Mouse (Mus musculus) hindbrain, embryonic 10.5 days (tissue): Measurements from ENCODE around the gene Gm10959. TPM values are rescaled to one million over a fixed set of nuclear protein-coding genes. Genes with fewer than 3 reads are reported as not detected.

ENCODE experiments used
- DNase-seq: peaks from one replicate; pipeline ENCODE4 v3.0.0-alpha.2; 2017; ENCODE audit warnings: low spot score
- H3K27ac ChIP-seq: fragments of 300-500 bp; sonication (generic); 2 replicates; pipeline ENCODE4 v1.5.1; 2016; ENCODE audit warnings: mild to moderate bottlenecking, moderate library complexity
- H3K27me3 ChIP-seq: fragments of 300-500 bp; sonication (generic); 2 replicates; pipeline ENCODE4 v1.6.1; 2016; ENCODE audit warnings: mild to moderate bottlenecking; ENCODE audit not compliant: poor library complexity, insufficient read depth, severe bottlenecking
- H3K36me3 ChIP-seq: fragments of 300-500 bp; sonication (generic); 2 replicates; pipeline ENCODE4 v1.6.1; 2016; ENCODE audit warnings: mild to moderate bottlenecking, moderate library complexity
- H3K4me1 ChIP-seq: fragments of 300-500 bp; sonication (generic); replicated peaks from 2 replicates; pipeline ENCODE4 v1.6.1; 2016; ENCODE audit warnings: mild to moderate bottlenecking
- H3K4me3 ChIP-seq: fragments of 300-500 bp; sonication (generic); 2 replicates; pipeline ENCODE4 v1.5.1; 2016; ENCODE audit warnings: mild to moderate bottlenecking, moderate library complexity
- H3K9me3 ChIP-seq: fragments of 300-500 bp; sonication (generic); 2 replicates; pipeline ENCODE4 v1.6.1; 2016; ENCODE audit warnings: mild to moderate bottlenecking, moderate library complexity
- WGBS: fragments of 180-500 bp; shearing (Covaris S2); methylation state at CpG from one replicate; pipeline ENCODE4 v1.1.7; 2016; 5-methylcytosine and 5-hydroxymethylcytosine counted together
- polyA plus RNA-seq: library from polyadenylated mRNA; unstranded; fragments of >200 nt; fragmentation: Nextera tagmentation; extraction: Ambion mirVana; gene quantifications from 2 replicates; pipeline ENCODE4 v1.2.1, GENCODE M21; 2016

Gene Gm10959
- polyA plus RNA-seq, 1 experiment from 2014 or later, result not detected

DNA sequence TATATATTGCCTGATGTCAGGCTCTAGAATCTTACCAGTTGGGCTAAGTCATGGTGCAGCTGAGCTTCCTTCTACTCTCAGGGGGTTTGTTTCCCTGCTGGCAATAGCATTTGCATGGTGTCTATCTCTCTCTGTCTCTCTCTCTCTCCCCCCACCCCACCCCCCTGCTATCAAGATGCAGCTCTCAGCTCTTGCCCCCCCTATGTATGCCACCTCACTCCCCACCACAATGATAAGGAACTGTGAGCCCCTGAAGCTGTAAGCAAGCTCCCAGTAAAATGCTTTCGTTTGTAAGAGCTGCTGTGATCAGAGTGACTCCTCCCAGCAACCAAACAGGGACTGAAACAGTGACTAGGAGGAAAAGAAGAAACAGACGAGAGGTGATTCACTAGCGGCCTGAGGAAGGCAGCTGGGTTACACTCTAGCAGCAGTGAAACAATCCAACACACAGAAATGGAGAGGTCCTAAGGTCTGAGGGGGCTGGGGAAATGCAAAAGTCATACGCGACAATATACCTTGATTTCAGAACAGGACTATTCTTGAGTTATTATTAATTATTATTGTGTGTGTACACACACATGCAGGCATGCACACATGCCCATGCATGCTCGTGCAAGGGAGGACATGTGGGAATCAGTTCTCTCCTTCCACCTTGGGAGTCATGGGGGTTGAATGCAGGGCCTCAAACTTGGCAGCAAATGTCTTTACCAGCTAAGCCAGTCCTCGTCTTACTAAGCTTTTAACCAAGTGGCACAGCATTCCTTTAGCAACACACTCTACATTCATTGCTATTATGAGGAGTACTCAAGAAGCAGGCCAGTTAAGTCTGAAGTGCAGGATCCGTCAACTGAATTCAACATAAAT, 1.6 kb upstream of the Gm10959 start:
- Histone ChIP-seq H3K4me3 (no peak overlapping the region), H3K36me3 (no peaks in the 10 kb centered on the region), H3K4me1 (peaks cover 12% of the 10 kb centered on the region), H3K27ac (no peak overlapping the region), H3K27me3 (no peaks in the 10 kb centered on the region), H3K9me3 (no peaks in the 10 kb centered on the region)
- WGBS, result 66% methylated on average over 8 of the region's 8 CpGs
- no peak for DNase-seq

DNA sequence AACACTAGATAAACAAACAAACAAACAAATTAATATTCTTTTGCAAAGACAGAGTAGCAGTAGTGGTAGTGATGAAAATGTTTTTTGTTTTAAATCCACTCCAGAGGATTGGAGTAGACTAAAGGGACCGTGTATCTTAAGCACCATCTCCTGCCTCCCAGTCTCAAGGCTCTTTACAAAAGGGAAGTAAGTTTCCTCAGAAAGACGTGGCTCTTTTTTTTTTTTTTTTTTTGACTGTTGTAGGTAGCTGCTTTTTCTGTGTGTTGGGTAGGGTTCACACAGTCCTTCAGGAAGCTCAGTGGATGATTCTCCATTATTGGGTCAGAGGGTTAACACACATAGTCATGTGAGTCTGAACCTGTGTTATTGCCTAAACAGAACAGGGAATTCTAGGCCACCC, 488 bp downstream of the Gm10959 start:
- H3K36me3 ChIP-seq, result no peaks in the 10 kb centered on the region
- no peak overlapping the region for H3K4me3 ChIP-seq
- no peaks in the 10 kb centered on the region for H3K9me3 ChIP-seq
- H3K4me1 ChIP-seq, result peaks cover 6% of the 10 kb centered on the region; the same call in 1 of the 2 replicates
- no peak for DNase-seq
- WGBS, result 84% methylated on average over 2 of the region's 2 CpGs
- no peaks in the 10 kb centered on the region for H3K27me3 ChIP-seq
- H3K27ac ChIP-seq, result no peak overlapping the region

DNA sequence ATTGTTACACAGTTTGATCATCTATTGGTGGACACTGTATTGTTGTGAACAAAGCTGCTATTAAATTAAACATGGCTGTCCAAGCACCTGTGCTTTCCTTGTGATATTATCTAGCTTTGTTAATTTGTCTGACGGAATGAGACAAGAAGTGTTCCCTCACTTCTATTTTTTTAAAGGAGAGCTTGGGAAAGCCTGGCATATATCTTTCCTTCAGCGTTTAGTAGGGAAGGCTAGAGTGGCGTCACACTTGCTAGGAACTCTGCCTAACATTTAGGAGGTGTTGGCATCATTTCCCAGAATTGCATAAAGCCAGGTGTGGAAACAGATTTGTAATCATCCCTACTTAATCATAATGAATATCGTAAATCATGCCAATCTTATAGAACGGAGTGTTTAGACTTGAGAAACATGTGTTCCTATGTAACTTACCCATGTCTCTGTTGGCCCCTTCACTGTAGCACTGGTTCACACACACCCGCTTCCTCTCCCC, 2.9 kb downstream of the Gm10959 start:
- H3K27ac ChIP-seq, result no peak overlapping the region
- no peaks in the 10 kb centered on the region for H3K36me3 ChIP-seq
- no peak overlapping the region for H3K4me3 ChIP-seq
- H3K9me3 ChIP-seq, result no peaks in the 10 kb centered on the region
- DNase-seq, result no peak
- no peaks in the 10 kb centered on the region for H3K27me3 ChIP-seq
- no peaks in the 10 kb centered on the region for H3K4me1 ChIP-seq
- 93% methylated on average over 6 of the region's 6 CpGs for WGBS

DNA sequence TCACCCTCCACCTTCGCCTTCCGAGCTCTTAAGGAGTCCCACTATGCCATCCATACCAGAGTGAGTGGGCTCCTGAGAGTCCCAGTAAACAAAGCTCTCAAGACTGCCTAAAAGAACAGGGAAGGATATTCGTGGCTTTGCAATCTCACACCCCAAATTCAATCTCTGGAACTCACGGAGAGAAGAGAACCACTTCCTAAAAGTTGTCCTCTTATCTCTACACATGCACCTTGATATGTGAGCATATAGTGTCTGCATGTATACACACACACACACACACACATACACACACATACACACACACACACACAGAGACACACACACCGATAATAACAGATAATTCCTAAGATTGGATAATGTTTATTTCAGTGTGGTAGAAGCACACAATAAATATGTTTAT, 3.7 kb downstream of the Gm10959 start:
- Histone ChIP-seq H3K27ac (no peak overlapping the region), H3K27me3 (no peaks in the 10 kb centered on the region), H3K36me3 (no peaks in the 10 kb centered on the region), H3K9me3 (no peaks in the 10 kb centered on the region), H3K4me3 (no peak overlapping the region), H3K4me1 (no peaks in the 10 kb centered on the region)
- DNase-seq, result no peak
- WGBS, result 86% methylated on average over 5 of the region's 5 CpGs

DNA sequence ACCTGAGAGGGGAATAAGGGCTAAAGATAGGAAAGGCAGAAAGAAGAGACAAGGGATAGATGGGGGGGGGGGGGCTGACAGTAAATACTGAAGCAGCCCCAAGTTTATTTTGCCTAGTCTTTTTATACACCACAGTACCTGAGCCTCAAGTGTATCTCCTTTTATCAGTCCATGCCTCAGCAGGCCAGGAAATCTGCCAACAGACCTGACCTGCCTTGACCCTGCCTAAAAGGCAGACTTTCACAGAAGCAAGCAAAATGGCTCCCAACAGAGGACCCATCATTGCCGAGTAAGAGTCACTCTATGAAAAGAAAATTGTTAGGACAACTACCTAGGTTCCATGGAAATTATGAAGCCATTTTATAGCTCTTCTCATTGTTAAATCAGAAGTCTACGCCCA, 11.3 kb downstream of the Gm10959 start:
- Histone ChIP-seq H3K27me3 (no peaks in the 10 kb centered on the region), H3K27ac (no peak overlapping the region), H3K4me1 (no peaks in the 10 kb centered on the region), H3K4me3 (no peak overlapping the region), H3K9me3 (no peaks in the 10 kb centered on the region), H3K36me3 (no peaks in the 10 kb centered on the region)
- no peak for DNase-seq
- whole genome bisulfite sequencing, result 90% methylated on average over 2 of the region's 2 CpGs

DNA sequence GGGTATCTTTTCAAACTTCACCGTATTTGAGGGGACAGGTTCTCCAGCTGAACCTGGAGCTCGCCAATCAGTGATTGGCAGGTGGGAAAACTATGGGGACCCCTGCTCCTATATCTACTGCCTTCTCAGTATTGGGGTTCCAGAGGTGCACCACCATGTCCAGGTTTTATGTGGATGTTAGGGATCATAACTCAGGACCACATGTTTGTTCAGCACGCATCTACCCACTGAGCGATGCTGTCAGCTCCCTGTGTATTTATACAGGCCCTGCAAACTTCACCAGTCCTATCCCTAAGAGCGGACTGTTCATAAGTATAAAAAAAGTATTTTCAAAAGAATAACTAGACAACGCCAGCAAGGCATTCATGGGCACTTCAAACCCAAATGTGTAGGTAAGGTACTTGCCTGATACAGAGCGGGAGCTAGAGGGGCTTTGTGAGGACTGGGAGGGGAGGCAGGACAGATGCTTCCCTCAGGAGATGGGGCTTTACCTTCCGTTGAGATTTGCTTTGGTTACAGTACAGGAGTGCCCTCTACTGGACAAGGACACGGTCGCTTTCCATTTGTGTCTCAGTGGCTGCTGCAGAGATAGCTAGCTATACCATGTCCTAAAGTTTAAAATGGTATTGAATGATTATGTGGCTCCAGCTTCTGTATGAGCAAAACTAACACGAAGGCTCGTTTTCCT, 15.3 kb downstream of the Gm10959 start:
- H3K4me1 ChIP-seq, result no peaks in the 10 kb centered on the region
- no peak overlapping the region for H3K4me3 ChIP-seq
- no peak overlapping the region for H3K27ac ChIP-seq
- WGBS, result 43% methylated on average over 12 of the region's 12 CpGs
- DNase-seq, result peak; percentile 55
- no peaks in the 10 kb centered on the region for H3K36me3 ChIP-seq
- H3K9me3 ChIP-seq, result no peaks in the 10 kb centered on the region
- H3K27me3 ChIP-seq, result no peaks in the 10 kb centered on the region

DNA sequence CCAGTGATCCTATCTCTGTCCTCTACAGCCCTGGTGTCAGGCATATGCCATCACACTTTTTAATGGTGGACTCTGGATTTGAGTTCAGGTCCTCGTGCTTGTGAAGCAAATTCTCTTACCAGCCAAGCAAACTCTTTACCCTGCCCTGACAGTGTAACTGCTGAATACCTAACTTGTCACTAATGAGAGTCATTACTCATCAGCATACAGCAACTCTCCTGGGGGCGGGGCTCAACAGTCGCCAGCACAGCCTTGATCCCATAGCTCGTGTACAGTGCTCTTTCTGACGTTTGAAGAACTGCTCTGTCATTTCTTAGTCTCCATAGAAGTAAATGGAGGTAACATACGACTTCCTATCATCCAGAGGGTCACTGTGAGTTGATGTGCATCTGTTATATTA, 20.9 kb downstream of the Gm10959 start:
- Histone ChIP-seq H3K27me3 (no peaks in the 10 kb centered on the region), H3K27ac (no peak overlapping the region), H3K36me3 (no peaks in the 10 kb centered on the region), H3K4me1 (no peaks in the 10 kb centered on the region), H3K9me3 (no peaks in the 10 kb centered on the region), H3K4me3 (no peak overlapping the region)
- WGBS, result 67% methylated on average over 6 of the region's 6 CpGs
- DNase-seq, result no peak

DNA sequence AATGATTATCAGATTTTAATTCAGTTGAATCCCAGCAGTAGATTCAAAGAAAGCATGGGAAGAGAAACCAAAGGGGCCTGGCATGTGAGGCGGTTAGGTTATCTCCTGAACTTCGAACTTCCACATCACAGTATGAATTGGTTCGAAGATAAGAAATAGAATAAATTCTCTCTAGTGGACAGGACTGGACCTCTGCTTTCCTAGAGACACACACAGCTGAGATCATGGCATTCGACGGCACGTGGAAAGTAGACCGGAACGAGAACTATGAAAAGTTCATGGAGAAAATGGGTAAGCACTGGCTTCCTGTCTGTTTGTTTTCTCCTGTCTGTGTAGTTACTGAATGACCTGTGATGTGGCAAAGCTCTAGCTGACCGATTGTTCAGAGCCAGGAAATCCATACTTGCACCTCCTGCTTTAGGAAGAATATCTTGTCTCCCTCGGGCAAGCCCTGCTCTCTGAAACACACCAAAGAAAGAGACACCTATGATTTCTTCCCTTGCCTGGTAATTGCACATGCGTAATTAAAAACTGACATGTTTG, 23.9 kb downstream of the Gm10959 start:
- 88% methylated on average over 11 of the region's 11 CpGs for WGBS
- no peak for DNase-seq
- H3K36me3 ChIP-seq, result no peaks in the 10 kb centered on the region

DNA sequence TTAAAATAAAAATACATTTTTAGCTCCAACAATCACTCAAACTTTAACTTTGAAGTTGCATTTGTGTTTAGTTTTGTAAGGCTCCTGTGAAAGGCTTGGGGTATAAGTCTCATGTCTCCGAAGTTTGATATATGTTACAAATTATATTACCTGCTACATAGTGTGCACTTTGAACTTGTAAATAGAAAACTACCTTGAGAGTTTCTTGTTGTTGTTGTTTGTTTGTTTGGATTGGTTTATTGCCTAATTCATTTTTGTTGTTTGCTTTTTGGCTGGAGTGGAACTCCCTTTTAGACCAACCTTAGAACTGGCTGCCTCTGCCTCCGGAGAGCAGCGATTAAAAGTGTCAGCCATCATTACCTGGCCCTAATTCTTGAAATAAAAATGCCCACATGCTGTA, 24.4 kb downstream of the Gm10959 start, which contains the start of gene Fabp2:
Gene Fabp2, plus strand, starts transcription at position 301 of the 400 bp plus-strand sequence.
- no peak for DNase-seq
- H3K27ac ChIP-seq, result no peak within 1 kb of the TSS
- WGBS, result 95% methylated on average over 3 of the region's 3 CpGs
- no peak within 1 kb of the TSS for H3K4me3 ChIP-seq
- no peaks in the 10 kb centered on the region for H3K36me3 ChIP-seq
- no peaks in the 10 kb centered on the region for H3K27me3 ChIP-seq
- no peaks in the 10 kb centered on the region for H3K4me1 ChIP-seq
- no peaks in the 10 kb centered on the region for H3K9me3 ChIP-seq

More for the DNA sequence above, 23.9 kb downstream of the Gm10959 start:
- Histone ChIP-seq H3K4me1 (no peaks in the 10 kb centered on the region), H3K9me3 (no peaks in the 10 kb centered on the region), H3K4me3 (no peak overlapping the region), H3K27me3 (no peaks in the 10 kb centered on the region), H3K27ac (no peak overlapping the region)

DNA sequence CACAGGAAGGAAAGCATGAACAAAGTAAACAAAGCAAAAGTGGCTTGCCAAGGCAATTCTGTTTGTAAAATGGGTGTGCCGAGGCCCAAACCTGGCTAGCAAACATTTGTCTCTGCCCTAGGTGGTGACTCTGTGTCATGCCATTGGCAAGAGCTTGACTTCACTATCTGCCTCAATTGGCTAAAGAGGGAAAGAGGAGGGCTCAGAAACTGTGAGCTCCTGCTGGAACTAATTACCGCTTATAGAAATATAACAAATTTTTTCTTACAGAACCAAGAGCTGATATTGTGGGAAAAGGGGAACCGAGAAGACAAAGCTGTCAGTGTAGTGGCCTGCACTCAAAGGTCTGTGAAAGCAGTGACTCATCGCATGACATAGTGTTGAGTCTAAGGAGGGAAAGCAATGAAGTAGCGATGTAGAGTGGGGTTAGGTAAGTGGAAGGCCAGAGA, 30.8 kb downstream of the Gm10959 start:
- 89% methylated on average over 5 of the region's 5 CpGs for WGBS
- no peaks in the 10 kb centered on the region for H3K36me3 ChIP-seq

DNA sequence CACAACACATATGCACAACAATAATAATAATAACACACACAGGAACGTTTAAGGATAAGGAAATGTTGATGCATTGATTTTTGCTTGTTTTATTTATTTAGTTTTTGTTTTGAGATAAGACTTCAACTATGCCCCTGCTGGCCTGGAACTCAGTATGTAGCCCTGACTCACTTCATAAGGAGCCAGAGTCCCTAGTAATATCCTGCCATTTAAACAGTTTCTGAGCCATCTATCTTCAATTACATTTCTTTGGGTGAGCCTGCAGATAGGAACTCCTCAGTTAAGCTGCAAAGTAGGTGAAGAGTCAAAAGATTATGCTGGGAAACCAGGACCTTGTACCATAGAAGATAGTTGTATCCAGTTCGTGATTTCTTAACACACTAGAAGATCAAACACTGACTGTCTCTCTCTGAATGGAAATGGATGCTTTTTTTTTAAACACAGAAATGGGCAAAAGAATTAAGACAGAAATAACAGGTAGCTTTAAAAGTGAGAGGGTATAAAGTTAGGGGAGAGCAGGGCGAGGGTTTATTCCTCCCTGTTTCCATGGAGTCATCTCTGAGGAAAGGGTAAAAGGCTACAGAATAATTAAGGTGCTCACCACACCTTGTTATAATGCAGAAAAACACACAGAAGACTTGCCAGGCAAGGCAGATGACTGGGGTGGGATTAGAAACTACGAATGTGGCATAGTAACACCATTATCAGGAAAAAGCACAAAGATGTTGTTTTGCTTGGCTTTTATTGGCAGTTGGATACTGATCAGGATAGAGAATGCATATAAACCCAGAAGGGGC, 31.5 kb downstream of the Gm10959 start:
- DNase-seq, result no peak
- Histone ChIP-seq H3K27ac (no peak overlapping the region), H3K4me3 (no peak overlapping the region), H3K27me3 (no peaks in the 10 kb centered on the region), H3K4me1 (no peaks in the 10 kb centered on the region), H3K36me3 (no peaks in the 10 kb centered on the region), H3K9me3 (no peaks in the 10 kb centered on the region)
- WGBS, result 86% methylated on average over 4 of the region's 4 CpGs

More for the DNA sequence above, 30.8 kb downstream of the Gm10959 start:
- no peak for DNase-seq
- no peaks in the 10 kb centered on the region for H3K4me1 ChIP-seq
- no peak overlapping the region for H3K4me3 ChIP-seq
- no peaks in the 10 kb centered on the region for H3K9me3 ChIP-seq
- no peaks in the 10 kb centered on the region for H3K27me3 ChIP-seq
- H3K27ac ChIP-seq, result no peak overlapping the region

DNA sequence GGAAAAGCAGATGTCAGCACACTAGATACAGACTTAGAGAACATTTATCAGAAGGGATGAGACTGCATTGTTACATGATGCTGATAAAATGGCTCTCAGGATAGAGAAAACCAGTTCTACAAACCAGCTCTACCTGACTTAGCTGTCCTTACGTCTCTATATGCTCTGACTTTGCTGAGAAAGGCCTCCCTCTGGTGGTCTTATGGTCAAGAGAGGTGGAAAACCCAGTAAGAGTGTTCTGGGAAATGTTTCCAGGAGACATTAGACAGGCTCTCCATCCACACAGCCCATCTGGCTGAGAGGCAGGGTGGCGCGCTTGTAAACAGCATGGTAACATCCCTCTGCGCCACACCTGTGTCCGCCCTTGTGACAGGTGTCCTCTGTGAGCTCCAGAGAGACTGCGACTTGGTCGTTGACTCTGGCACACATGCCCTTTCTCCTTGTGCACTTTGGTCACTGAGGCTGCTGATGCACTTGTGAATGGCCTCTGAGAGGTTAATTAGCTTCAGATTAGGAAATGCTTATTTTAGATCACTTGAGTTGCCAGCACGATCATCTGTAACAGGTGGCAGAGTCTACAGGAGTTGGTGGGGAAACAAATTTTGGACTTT, 40.4 kb downstream of the Gm10959 start:
- no peak overlapping the region for H3K4me3 ChIP-seq
- H3K4me1 ChIP-seq, result no peaks in the 10 kb centered on the region
- WGBS, result 90% methylated on average over 8 of the region's 8 CpGs

More for the DNA sequence above, 40.4 kb downstream of the Gm10959 start:
- H3K27ac ChIP-seq, result no peak overlapping the region
- no peaks in the 10 kb centered on the region for H3K27me3 ChIP-seq
- H3K9me3 ChIP-seq, result no peaks in the 10 kb centered on the region
- H3K36me3 ChIP-seq, result no peaks in the 10 kb centered on the region
- DNase-seq, result no peak
